Mouse (Mus musculus): ENCODE data around the gene Ccdc150.

- TF ChIP-seq CTCF (IDR thresholded peaks at IDR 0.05; ENCODE audit: control insufficient read depth, insufficient read depth, insufficient replicate concordance, low read depth, low read length) (no peak), POLR2A (IDR thresholded peaks at IDR 0.05; ENCODE audit: control insufficient read depth, low read depth, low read length) (no peak)
These were observed 127.1 kb downstream of the Ccdc150 start for GRCm38 (mm10) chr1:54377506-54378051.

All from testis, adult 2 months (tissue).